In the genomic region with DNA sequence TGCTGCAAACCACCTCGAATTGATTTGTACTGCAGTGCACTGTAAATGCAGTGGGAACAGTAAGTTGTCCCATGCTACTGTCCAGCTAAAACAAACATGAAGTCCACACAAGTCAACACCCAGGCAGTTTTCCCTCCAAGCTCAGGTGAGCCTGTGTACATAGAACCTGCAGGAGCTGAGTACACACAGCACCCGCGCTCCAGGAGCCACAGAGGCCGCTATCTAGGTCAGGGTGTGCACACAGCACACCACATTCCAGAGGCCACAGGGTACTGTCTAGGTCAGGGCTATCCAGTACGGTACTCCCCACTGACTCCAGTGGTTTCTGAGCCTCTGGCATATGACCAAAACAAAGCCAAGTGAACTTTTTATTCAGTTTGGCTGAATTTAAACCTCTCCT, we compare ENCODE assay signal across 17 mouse cellular contexts. TPM values are rescaled to one million over a fixed set of nuclear protein-coding genes. Genes with fewer than 3 reads are reported as not detected.
DNase-seq lines count a peak whose midpoint lies in the region; ATAC-seq and TF ChIP-seq lines count a peak whose summit lies in the region.
"Had no signal": no experiment of that assay in that cellular context is flagged by ENCODE, and none has a peak within 500 bp of the region (broad histone marks: within the 10 kb centered on the region; RNA-seq: fewer than 3 reads in every experiment).

No protein-coding gene starts in this region.

- ATAC-seq in embryonic facial prominence, embryonic 13.5 days (ENCODE audit: insufficient number of reproducible peaks, insufficient read depth, low FRiP score, low TSS enrichment, low read depth), result no peak
- ATAC-seq in stomach, embryonic 14.5 days (ENCODE audit: insufficient number of reproducible peaks, insufficient read depth, low FRiP score, low read depth), result peak; percentile 81
- no peak for ATAC-seq in forebrain, embryonic 11.5 days (replicated peaks; ENCODE audit: low FRiP score)
- ATAC-seq: forebrain, postnatal 0 days; hindbrain, embryonic 16.5 days had no signal

- H3K4me2 ChIP-seq in embryonic facial prominence, embryonic 13.5 days, result no peak overlapping the region
- H3K4me2 ChIP-seq in stomach, embryonic 14.5 days (replicated peaks; ENCODE audit: low read depth, low read length), result no peak overlapping the region
- H3K4me2 ChIP-seq in forebrain, embryonic 11.5 days (ENCODE audit: low read depth, low read length, severe bottlenecking), result no peak overlapping the region
- H3K4me2 ChIP-seq: limb, embryonic 15.5 days had no signal

- H3K36me3 ChIP-seq in embryonic facial prominence, embryonic 13.5 days, result peaks cover 22% of the 10 kb centered on the region
- H3K36me3 ChIP-seq in embryonic facial prominence, embryonic 10.5 days (replicated peaks), result peaks cover 14% of the 10 kb centered on the region
- no peaks in the 10 kb centered on the region for H3K36me3 ChIP-seq in liver, adult 2 months (ENCODE audit: control insufficient read depth, insufficient read depth, low read length)
- H3K36me3 ChIP-seq in stomach, embryonic 14.5 days (ENCODE audit: control insufficient read depth, insufficient read depth, low read length), result no peaks in the 10 kb centered on the region; the same call in none of the 2 replicates
- no peaks in the 10 kb centered on the region for H3K36me3 ChIP-seq in forebrain, embryonic 11.5 days (ENCODE audit: control insufficient read depth, insufficient read depth, low read length)

- H3K27ac ChIP-seq in embryonic facial prominence, embryonic 13.5 days, result peak overlapping the region; percentile 7; the same call in 1 of the 2 replicates
- no peak overlapping the region for H3K27ac ChIP-seq in embryonic facial prominence, embryonic 10.5 days (replicated peaks)
- H3K27ac ChIP-seq in liver, adult 2 months (replicated peaks; ENCODE audit: insufficient read depth, low read depth, low read length), result peak overlapping the region; percentile 64
- no peak overlapping the region for H3K27ac ChIP-seq in stomach, embryonic 14.5 days (ENCODE audit: low read length)
- no peak overlapping the region for H3K27ac ChIP-seq in forebrain, embryonic 11.5 days (ENCODE audit: low read depth, low read length)
- H3K27ac ChIP-seq: limb, embryonic 15.5 days had no signal

- H3K9ac ChIP-seq in embryonic facial prominence, embryonic 13.5 days, result no peak overlapping the region
- 0 out of 2 replicates have a peak overlapping the region, but pooled peaks have one; percentile 22 for H3K9ac ChIP-seq in liver, adult 2 months (ENCODE audit: low read depth, low read length)
- H3K9ac ChIP-seq in stomach, embryonic 14.5 days (replicated peaks; ENCODE audit: low read depth, low read length), result no peak overlapping the region
- no peak overlapping the region for H3K9ac ChIP-seq in forebrain, embryonic 11.5 days (ENCODE audit: low read length)
- H3K9ac ChIP-seq: forebrain, postnatal 0 days; limb, embryonic 15.5 days had no signal

- H3K9me3 ChIP-seq in embryonic facial prominence, embryonic 13.5 days, result no peaks in the 10 kb centered on the region
- no peaks in the 10 kb centered on the region for H3K9me3 ChIP-seq in embryonic facial prominence, embryonic 10.5 days
- H3K9me3 ChIP-seq in stomach, embryonic 14.5 days (ENCODE audit: control insufficient read depth, low read depth, low read length), result no peaks in the 10 kb centered on the region
- no peaks in the 10 kb centered on the region for H3K9me3 ChIP-seq in forebrain, embryonic 11.5 days (ENCODE audit: control insufficient read depth, low read length)
- H3K9me3 ChIP-seq: limb, embryonic 15.5 days had no signal

- H3K79me2 ChIP-seq in liver, adult 2 months (ENCODE audit: control insufficient read depth, insufficient read depth, low read length), result peaks cover 21% of the 10 kb centered on the region

- no peak for TF ChIP-seq POLR2A in liver, adult 2 months (IDR thresholded peaks at IDR 0.05; ENCODE audit: extremely low read depth, insufficient read depth, low read length)

- TF ChIP-seq CTCF in liver, adult 2 months (IDR thresholded peaks at IDR 0.05; ENCODE audit: low read depth, low read length), result no peak

- 89% methylated on average over 5 of the region's 5 CpGs for WGBS in embryonic facial prominence, embryonic 13.5 days
- WGBS in embryonic facial prominence, embryonic 10.5 days, result 89% methylated on average over 5 of the region's 5 CpGs
- 10% methylated on average over 5 of the region's 5 CpGs for WGBS in liver, adult 2 months
- WGBS in stomach, embryonic 14.5 days, result 66% methylated on average over 5 of the region's 5 CpGs
- 87% methylated on average over 5 of the region's 5 CpGs for WGBS in forebrain, embryonic 11.5 days

- H3K4me1 ChIP-seq in embryonic facial prominence, embryonic 13.5 days, result peaks cover under 1% of the 10 kb centered on the region; the same call in 1 of the 2 replicates
- peaks cover 7% of the 10 kb centered on the region; the same call in 1 of the 2 replicates for H3K4me1 ChIP-seq in embryonic facial prominence, embryonic 10.5 days
- H3K4me1 ChIP-seq in liver, adult 2 months (ENCODE audit: control insufficient read depth, insufficient read depth, low read length), result peaks cover 44% of the 10 kb centered on the region
- no peaks in the 10 kb centered on the region for H3K4me1 ChIP-seq in stomach, embryonic 14.5 days (ENCODE audit: control insufficient read depth, insufficient read depth, low read length)
- no peaks in the 10 kb centered on the region for H3K4me1 ChIP-seq in forebrain, embryonic 11.5 days (replicated peaks; ENCODE audit: control insufficient read depth, insufficient read depth, low read length)

- DNase-seq in embryonic facial prominence, embryonic 10.5 days (ENCODE audit: low spot score), result no peak
- DNase-seq in adrenal gland, postnatal 36 days, result peak; percentile 58 to 71
- DNase-seq in liver, adult 2 months (ENCODE audit: extremely low read depth, low read depth, low spot score), result peak; percentile 100
- no peak for DNase-seq in thymus, postnatal 25 days
- no peak for DNase-seq in forebrain, embryonic 11.5 days (ENCODE audit: low spot score)
- DNase-seq: B cell, adult 2 months; cerebellum, adult 11 months; cerebellum, postnatal 36 days; forebrain, postnatal 0 days; heart, postnatal 4 days; kidney, postnatal 4 days; right cerebral cortex, adult 18-20 months had no signal

- H3K27me3 ChIP-seq in embryonic facial prominence, embryonic 13.5 days, result no peaks in the 10 kb centered on the region
- H3K27me3 ChIP-seq in embryonic facial prominence, embryonic 10.5 days (replicated peaks; ENCODE audit: low read depth, poor library complexity, severe bottlenecking), result no peaks in the 10 kb centered on the region
- H3K27me3 ChIP-seq in liver, adult 2 months (ENCODE audit: control insufficient read depth, insufficient read depth, low read length), result no peaks in the 10 kb centered on the region
- no peaks in the 10 kb centered on the region for H3K27me3 ChIP-seq in stomach, embryonic 14.5 days (ENCODE audit: control insufficient read depth, insufficient read depth, low read length)
- no peaks in the 10 kb centered on the region for H3K27me3 ChIP-seq in forebrain, embryonic 11.5 days (ENCODE audit: control insufficient read depth, insufficient read depth, low read length)
- H3K27me3 ChIP-seq: limb, embryonic 15.5 days had no signal

- no peak overlapping the region for H3K4me3 ChIP-seq in embryonic facial prominence, embryonic 13.5 days
- H3K4me3 ChIP-seq in embryonic facial prominence, embryonic 10.5 days, result no peak overlapping the region
- H3K4me3 ChIP-seq in liver, adult 2 months (ENCODE audit: insufficient read depth, low read depth, low read length), result no peak overlapping the region
- H3K4me3 ChIP-seq in stomach, embryonic 14.5 days (ENCODE audit: low read depth, low read length), result no peak overlapping the region
- H3K4me3 ChIP-seq in forebrain, embryonic 11.5 days (ENCODE audit: low read depth, low read length), result no peak overlapping the region
- H3K4me3 ChIP-seq: limb, embryonic 15.5 days had no signal

RNA-seq across cellular contexts. Expression of a gene that starts 23.8 kb away (rescaled TPM):
- 31.8 and 32.8 TPM in 2 replicates for polyA plus RNA-seq in embryonic facial prominence, embryonic 13.5 days (2015; fragmentation: Nextera tagmentation; extraction: Ambion mirVana)
- polyA plus RNA-seq in embryonic facial prominence, embryonic 10.5 days (2016; fragmentation: Nextera tagmentation; extraction: Ambion mirVana), result 41.3 and 42.5 TPM in 2 replicates
- total RNA-seq in adrenal gland, postnatal 36 days (2021), result 10 to 100 TPM; 36.3 to 37.8 TPM
- 7.7 and 9.7 TPM in 2 replicates for total RNA-seq in liver, adult 2 months (2014; rRNA removed)
- polyA plus RNA-seq in liver, adult 2 months (2012; rRNA removed), result 18.6 and 19.1 TPM in 2 replicates
- 16.6 and 21.5 TPM in 2 replicates for polyA plus RNA-seq in stomach, embryonic 14.5 days (2014; fragmentation: Nextera tagmentation; extraction: Ambion mirVana)
- polyA plus RNA-seq in forebrain, embryonic 11.5 days (2014; fragmentation: Nextera tagmentation; extraction: Ambion mirVana), result 32.5 and 33.7 TPM in 2 replicates

RNA-seq across cellular contexts. Expression of a gene that starts 25.8 kb away (rescaled TPM):
- polyA plus RNA-seq in embryonic facial prominence, embryonic 13.5 days (2015; fragmentation: Nextera tagmentation; extraction: Ambion mirVana), result 38.7 and 42.8 TPM in 2 replicates
- 34.0 and 35.9 TPM in 2 replicates for polyA plus RNA-seq in embryonic facial prominence, embryonic 10.5 days (2016; fragmentation: Nextera tagmentation; extraction: Ambion mirVana)
- total RNA-seq in adrenal gland, postnatal 36 days (2021), result 100 to 1,000 TPM; 198 to 275 TPM
- total RNA-seq in liver, adult 2 months (2014; rRNA removed), result 27.7 and 38.9 TPM in 2 replicates
- polyA plus RNA-seq in liver, adult 2 months (2012; rRNA removed), result 30.2 and 35.7 TPM in 2 replicates
- polyA plus RNA-seq in stomach, embryonic 14.5 days (2014; fragmentation: Nextera tagmentation; extraction: Ambion mirVana), result 35.3 and 38.4 TPM in 2 replicates
- 30.9 and 34.3 TPM in 2 replicates for polyA plus RNA-seq in forebrain, embryonic 11.5 days (2014; fragmentation: Nextera tagmentation; extraction: Ambion mirVana)

RNA-seq across cellular contexts. Expression of a gene that starts 40.5 kb away (rescaled TPM):
- 42.1 and 54.9 TPM in 2 replicates for polyA plus RNA-seq in embryonic facial prominence, embryonic 13.5 days (2015; fragmentation: Nextera tagmentation; extraction: Ambion mirVana)
- 48.2 and 51.6 TPM in 2 replicates for polyA plus RNA-seq in embryonic facial prominence, embryonic 10.5 days (2016; fragmentation: Nextera tagmentation; extraction: Ambion mirVana)
- 10 to 100 TPM; 35.5 to 63.7 TPM for total RNA-seq in adrenal gland, postnatal 36 days (2021)
- 12.3 and 19.3 TPM in 2 replicates for total RNA-seq in liver, adult 2 months (2014; rRNA removed)
- polyA plus RNA-seq in liver, adult 2 months (2012; rRNA removed), result 26.3 and 30.0 TPM in 2 replicates
- polyA plus RNA-seq in stomach, embryonic 14.5 days (2014; fragmentation: Nextera tagmentation; extraction: Ambion mirVana), result 43.5 and 47.6 TPM in 2 replicates
- polyA plus RNA-seq in forebrain, embryonic 11.5 days (2014; fragmentation: Nextera tagmentation; extraction: Ambion mirVana), result 46.1 and 52.2 TPM in 2 replicates

RNA-seq across cellular contexts. Expression of a gene that starts 40.6 kb away (rescaled TPM):
- 42.4 and 42.9 TPM in 2 replicates for polyA plus RNA-seq in embryonic facial prominence, embryonic 13.5 days (2015; fragmentation: Nextera tagmentation; extraction: Ambion mirVana)
- 36.1 and 36.9 TPM in 2 replicates for polyA plus RNA-seq in embryonic facial prominence, embryonic 10.5 days (2016; fragmentation: Nextera tagmentation; extraction: Ambion mirVana)
- total RNA-seq in adrenal gland, postnatal 36 days (2021), result 10 to 100 TPM; 29.4 to 49.4 TPM
- 12.3 and 17.5 TPM in 2 replicates for total RNA-seq in liver, adult 2 months (2014; rRNA removed)
- 19.0 and 30.9 TPM in 2 replicates for polyA plus RNA-seq in liver, adult 2 months (2012; rRNA removed)
- 30.9 and 35.0 TPM in 2 replicates for polyA plus RNA-seq in stomach, embryonic 14.5 days (2014; fragmentation: Nextera tagmentation; extraction: Ambion mirVana)
- polyA plus RNA-seq in forebrain, embryonic 11.5 days (2014; fragmentation: Nextera tagmentation; extraction: Ambion mirVana), result 32.9 and 35.4 TPM in 2 replicates

RNA-seq across cellular contexts. Expression of a gene that starts 46.7 kb away (rescaled TPM):
- polyA plus RNA-seq in embryonic facial prominence, embryonic 13.5 days (2015; fragmentation: Nextera tagmentation; extraction: Ambion mirVana), result 1.0 and 1.3 TPM in 2 replicates
- polyA plus RNA-seq in embryonic facial prominence, embryonic 10.5 days (2016; fragmentation: Nextera tagmentation; extraction: Ambion mirVana), result 0.20 and 0.80 TPM in 2 replicates
- 1 to 10 TPM; 3.4 to 3.9 TPM for total RNA-seq in adrenal gland, postnatal 36 days (2021)
- total RNA-seq in liver, adult 2 months (2014; rRNA removed), result not detected in 2 replicates
- polyA plus RNA-seq in liver, adult 2 months (2012; rRNA removed), result not detected in 2 replicates
- 2.2 and 3.1 TPM in 2 replicates for polyA plus RNA-seq in stomach, embryonic 14.5 days (2014; fragmentation: Nextera tagmentation; extraction: Ambion mirVana)
- 0.48 and 0.73 TPM in 2 replicates for polyA plus RNA-seq in forebrain, embryonic 11.5 days (2014; fragmentation: Nextera tagmentation; extraction: Ambion mirVana)
- total RNA-seq: heart, postnatal 4 days; megakaryocyte-erythroid progenitor cell, adult 5-6 weeks had no signal

Comparison
In these comparisons a context has a peak if more than half of its experiments do, and no peak if none do; other contexts are left out.
1. H3K27ac ChIP-seq: peak in embryonic facial prominence, embryonic 13.5 days (single experiment) and liver, adult 2 months (single experiment); none in embryonic facial prominence, embryonic 10.5 days (single experiment), stomach, embryonic 14.5 days (single experiment) and forebrain, embryonic 11.5 days (single experiment).
2. DNase-seq: peak in adrenal gland, postnatal 36 days (2 of 2) and liver, adult 2 months (single experiment); none in embryonic facial prominence, embryonic 10.5 days (single experiment), thymus, postnatal 25 days (single experiment) and forebrain, embryonic 11.5 days (single experiment).